ENCODE assay signal across 7 mouse cellular contexts in the genomic region with DNA sequence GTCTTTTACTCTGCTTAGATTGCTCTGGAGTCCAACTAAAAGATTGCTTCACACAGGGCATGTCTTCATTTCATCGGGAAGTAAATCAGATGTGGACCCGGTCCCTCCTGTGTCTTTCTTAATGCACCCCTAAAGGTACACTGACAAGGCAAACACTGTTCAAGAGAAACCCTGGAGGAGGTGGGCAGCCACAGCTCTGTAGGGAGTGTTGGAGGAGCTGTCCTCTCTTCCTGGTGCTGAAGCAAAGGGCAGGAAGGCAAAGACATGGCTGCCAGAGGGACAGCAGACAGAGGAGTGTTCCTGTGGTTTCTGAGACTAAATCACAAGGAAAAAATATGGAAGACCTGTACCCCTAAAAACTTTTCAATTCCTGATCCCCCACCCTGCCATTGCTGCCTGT. TPM values are rescaled to one million over a fixed set of nuclear protein-coding genes. Genes with fewer than 3 reads are reported as not detected.
DNase-seq lines count a peak whose midpoint lies in the region; ATAC-seq lines count a peak whose summit lies in the region.

No protein-coding gene starts in this region.

- no peaks in the 10 kb centered on the region for H3K36me3 ChIP-seq in embryonic facial prominence, embryonic 10.5 days (replicated peaks)
- H3K36me3 ChIP-seq in neural tube, embryonic 15.5 days: no peaks in the 10 kb centered on the region

- H3K4me2 ChIP-seq in neural tube, embryonic 15.5 days: peak overlapping the region; percentile 56

- no peak overlapping the region for H3K4me3 ChIP-seq in embryonic facial prominence, embryonic 10.5 days
- H3K4me3 ChIP-seq in neural tube, embryonic 15.5 days (replicated peaks): peak overlapping the region; percentile 10; the same call in 1 of the 2 replicates

- ATAC-seq in neural tube, embryonic 15.5 days (ENCODE audit: low FRiP score): no peak

- H3K9me3 ChIP-seq in embryonic facial prominence, embryonic 10.5 days: no peaks in the 10 kb centered on the region
- no peaks in the 10 kb centered on the region for H3K9me3 ChIP-seq in neural tube, embryonic 15.5 days (replicated peaks)

- H3K27ac ChIP-seq in embryonic facial prominence, embryonic 10.5 days (replicated peaks): no peak overlapping the region
- no peak overlapping the region for H3K27ac ChIP-seq in neural tube, embryonic 15.5 days (replicated peaks)

- peaks cover 42% of the 10 kb centered on the region for H3K27me3 ChIP-seq in embryonic facial prominence, embryonic 10.5 days (replicated peaks; ENCODE audit: low read depth, poor library complexity, severe bottlenecking)
- H3K27me3 ChIP-seq in neural tube, embryonic 15.5 days (replicated peaks): no peaks in the 10 kb centered on the region

- peaks cover 14% of the 10 kb centered on the region for H3K4me1 ChIP-seq in embryonic facial prominence, embryonic 10.5 days
- H3K4me1 ChIP-seq in neural tube, embryonic 15.5 days: peaks cover 24% of the 10 kb centered on the region

- peak; percentile 17 to 66 for DNase-seq in urinary bladder, postnatal 4 days (ENCODE audit: low spot score in 2 of 2)
- no peak for DNase-seq in urinary bladder, adult 2 months (ENCODE audit: low spot score)
- DNase-seq in embryonic facial prominence, embryonic 10.5 days (ENCODE audit: low spot score): peak; percentile 79
- peak; percentile 86 to 87 for DNase-seq in kidney, postnatal 4 days
- no peak for DNase-seq in left cerebral cortex, postnatal 36 days (ENCODE audit: low spot score in 2 of 2)
- DNase-seq in left cerebral cortex, adult 9 months (ENCODE audit: low spot score in 2 of 2): no peak

- no peak overlapping the region for H3K9ac ChIP-seq in neural tube, embryonic 15.5 days (replicated peaks)

- 28% methylated on average over 2 of the region's 2 CpGs for WGBS in embryonic facial prominence, embryonic 10.5 days
- 37% methylated on average over 2 of the region's 2 CpGs for WGBS in neural tube, embryonic 15.5 days

- intact Hi-C loops in left cerebral cortex, postnatal 36 days (cut with DNase I): no loop called here

RNA-seq across cellular contexts. Expression of a gene that starts 31.1 kb away (rescaled TPM):
- polyA plus RNA-seq in urinary bladder, adult 2 months (2012; rRNA removed): 5.5 and 7.1 TPM in 2 replicates
- polyA plus RNA-seq in embryonic facial prominence, embryonic 10.5 days (2016; fragmentation: Nextera tagmentation; extraction: Ambion mirVana): 13.9 and 14.5 TPM in 2 replicates
- 45.9 and 48.1 TPM in 2 replicates for polyA plus RNA-seq in neural tube, embryonic 15.5 days (2015; fragmentation: Nextera tagmentation; extraction: Ambion mirVana)
- total RNA-seq in left cerebral cortex, postnatal 36 days (2021): 100 to 1,000 TPM; 499 to 557 TPM

Comparison
In these comparisons a context has a peak if more than half of its experiments do, and no peak if none do; other contexts are left out.
1. DNase-seq: peak in urinary bladder, postnatal 4 days (2 of 2), embryonic facial prominence, embryonic 10.5 days (single experiment) and kidney, postnatal 4 days (2 of 2); none in urinary bladder, adult 2 months (single experiment), left cerebral cortex, postnatal 36 days (0 of 2) and left cerebral cortex, adult 9 months (0 of 2).